Mouse (Mus musculus): ENCODE measurements around the gene Igfl3. TPM values are rescaled to one million over a fixed set of nuclear protein-coding genes. Genes with fewer than 3 reads are reported as not detected.

Igfl3 gene
- not detected in 2 replicates for polyA plus RNA-seq (2012; rRNA removed)

DNA sequence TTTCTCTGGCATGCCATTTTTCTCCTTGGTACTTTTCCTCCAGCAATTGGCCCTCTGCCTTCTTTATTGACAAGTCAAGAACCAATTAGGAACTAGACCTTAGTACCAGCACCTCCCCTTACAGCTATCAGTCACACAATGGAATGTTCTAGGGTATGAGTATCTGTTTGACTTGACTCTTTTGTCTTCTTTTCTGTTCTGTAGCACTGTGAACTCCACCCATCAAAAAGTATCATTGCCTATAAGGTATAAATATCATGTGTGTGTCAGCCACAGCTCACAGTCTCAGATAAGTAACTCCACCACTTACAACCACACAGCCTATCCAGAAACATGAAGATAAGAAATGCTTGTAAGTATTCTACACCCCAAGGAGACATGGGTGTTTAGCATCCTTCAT is at the start of gene Igfl3:
Gene Igfl3 (plus strand): TSS at position 301 of the 400 bp plus-strand sequence.

Other genes starting within 250 kb of the Igfl3 start
- gene Ceacam11, start 204.4 kb upstream of the Igfl3 start, polyA plus RNA-seq (2012; rRNA removed) = 0.11 and 0.56 TPM in 2 replicates
- gene Ceacam13, start 166.6 kb upstream of the Igfl3 start, polyA plus RNA-seq (2012; rRNA removed) = not detected in 2 replicates
- gene Ceacam12, start 110.6 kb upstream of the Igfl3 start, polyA plus RNA-seq (2012; rRNA removed) = 0.12 and 0.33 TPM in 2 replicates
- not detected in 2 replicates for gene Mill1, start 68.9 kb downstream of the Igfl3 start, polyA plus RNA-seq (2012; rRNA removed)
- 0.07 and 0.25 TPM in 2 replicates for gene Psg18, start 178.5 kb downstream of the Igfl3 start, polyA plus RNA-seq (2012; rRNA removed)

Data from liver, embryonic 14 days (tissue).